Comparison of ENCODE assay signal across 17 mouse cellular contexts in genomic region chr3:41164736-41165135, GRCm38 (mm10).
"Had no signal": no experiment of that assay in that cellular context is flagged by ENCODE, and none has a peak within 500 bp of the region (broad histone marks: within the 10 kb centered on the region; RNA-seq: fewer than 3 reads in every experiment).

No protein-coding gene starts in this region.

- DNase-seq: kidney, adult 11 months; kidney, adult 9 months; kidney, postnatal 4 days; lung, embryonic 14.5 days; lung, postnatal 10 days; lung, postnatal 4 days; midbrain, embryonic 14.5 days; right cerebral cortex, adult 18-20 months; right cerebral cortex, postnatal 25 days; thymus, postnatal 4 days had no signal

- H3K4me1 ChIP-seq: limb, embryonic 12.5 days; midbrain, embryonic 10.5 days; neural tube, embryonic 15.5 days had no signal

- H3K4me2 ChIP-seq: limb, embryonic 12.5 days; lung, embryonic 14.5 days; neural tube, embryonic 15.5 days had no signal

- H3K4me3 ChIP-seq: layer of hippocampus, adult 2 months; left cerebral cortex, adult 2 months; limb, embryonic 12.5 days; midbrain, embryonic 10.5 days; myocyte; neural tube, embryonic 15.5 days had no signal

- H3K9ac ChIP-seq: limb, embryonic 12.5 days; lung, embryonic 14.5 days; neural tube, embryonic 15.5 days had no signal

- H3K27ac ChIP-seq: kidney, postnatal 0 days; layer of hippocampus, adult 2 months; left cerebral cortex, adult 2 months; limb, embryonic 12.5 days; midbrain, embryonic 10.5 days; neural tube, embryonic 15.5 days had no signal

- H3K27me3 ChIP-seq: limb, embryonic 12.5 days; neural tube, embryonic 15.5 days had no signal

- H3K9me3 ChIP-seq: midbrain, embryonic 10.5 days; neural tube, embryonic 15.5 days had no signal

- H3K36me3 ChIP-seq: limb, embryonic 12.5 days; midbrain, embryonic 10.5 days; neural tube, embryonic 15.5 days had no signal
